ENCODE assay signal across 27 mouse cellular contexts in genomic region chr1:77137663-77138062, GRCm38 (mm10).
A peak's percentile ranks its signal among the peaks of the same experiment; 100 is the strongest.
DNase-seq lines count a peak whose midpoint lies in the region; ATAC-seq and TF ChIP-seq lines count a peak whose summit lies in the region.
"Had no signal": no experiment of that assay in that cellular context is flagged by ENCODE, and none has a peak within 500 bp of the region (broad histone marks: within the 10 kb centered on the region; RNA-seq: fewer than 3 reads in every experiment).

No protein-coding gene starts in this region.

- no peaks in the 10 kb centered on the region for H3K36me3 ChIP-seq in hindbrain, embryonic 11.5 days (ENCODE audit: control insufficient read depth, insufficient read depth, low read length)
- H3K36me3 ChIP-seq in hindbrain, embryonic 14.5 days (replicated peaks; ENCODE audit: control insufficient read depth, insufficient read depth), result no peaks in the 10 kb centered on the region
- no peaks in the 10 kb centered on the region for H3K36me3 ChIP-seq in embryonic facial prominence, embryonic 10.5 days (replicated peaks)
- H3K36me3 ChIP-seq: hindbrain, embryonic 12.5 days; limb, embryonic 13.5 days; lung, embryonic 15.5 days; midbrain, embryonic 13.5 days; neural tube, embryonic 12.5 days had no signal

- H3K27ac ChIP-seq in hindbrain, embryonic 11.5 days (ENCODE audit: low read depth, low read length), result no peak overlapping the region
- H3K27ac ChIP-seq in hindbrain, embryonic 14.5 days, result no peak overlapping the region
- no peak overlapping the region for H3K27ac ChIP-seq in embryonic facial prominence, embryonic 10.5 days (replicated peaks)
- H3K27ac ChIP-seq: hindbrain, embryonic 12.5 days; left cerebral cortex, adult 2 months; limb, embryonic 13.5 days; lung, embryonic 15.5 days; midbrain, embryonic 13.5 days; neural tube, embryonic 12.5 days had no signal

- H3K9me3 ChIP-seq in hindbrain, embryonic 11.5 days (ENCODE audit: control insufficient read depth, low read length), result no peaks in the 10 kb centered on the region
- H3K9me3 ChIP-seq in hindbrain, embryonic 14.5 days (ENCODE audit: control insufficient read depth, low read length), result no peaks in the 10 kb centered on the region
- H3K9me3 ChIP-seq in embryonic facial prominence, embryonic 10.5 days, result no peaks in the 10 kb centered on the region
- H3K9me3 ChIP-seq: hindbrain, embryonic 12.5 days; limb, embryonic 13.5 days; lung, embryonic 15.5 days; midbrain, embryonic 13.5 days; neural tube, embryonic 12.5 days had no signal

- H3K4me1 ChIP-seq in hindbrain, embryonic 11.5 days (replicated peaks; ENCODE audit: control insufficient read depth, insufficient read depth, low read length), result no peaks in the 10 kb centered on the region
- H3K4me1 ChIP-seq in hindbrain, embryonic 14.5 days (replicated peaks; ENCODE audit: control insufficient read depth, insufficient read depth, low read length), result no peaks in the 10 kb centered on the region
- peaks cover 23% of the 10 kb centered on the region for H3K4me1 ChIP-seq in embryonic facial prominence, embryonic 10.5 days
- H3K4me1 ChIP-seq: lung, embryonic 15.5 days had no signal

- DNase-seq in hindbrain, embryonic 11.5 days (ENCODE audit: low spot score), result peak; percentile 21
- no peak for DNase-seq in hindbrain, embryonic 14.5 days (ENCODE audit: low spot score)
- peak; percentile 48 for DNase-seq in Muller cell, postnatal 12 days (ENCODE audit: inconsistent ontology term)
- peak; percentile 75 for DNase-seq in brain, embryonic 14.5 days (ENCODE audit: low read depth)
- peak; percentile 15 for DNase-seq in embryonic facial prominence, embryonic 10.5 days (ENCODE audit: low spot score)
- DNase-seq in thymus, postnatal 0 days (ENCODE audit: low spot score), result no peak
- DNase-seq: adrenal gland, adult 8-10 months; cerebellum, adult 9-10 months; cerebellum, postnatal 36 days; forebrain, postnatal 0 days; gastrocnemius, postnatal 10 days; heart, postnatal 14 days; kidney, adult 9 months; kidney, postnatal 25 days; spleen, adult 18-20 months; thymus, postnatal 36 days had no signal

- TF ChIP-seq POLR2A in brain, embryonic 14.5 days (IDR thresholded peaks at IDR 0.05; ENCODE audit: borderline replicate concordance, extremely low read depth, insufficient read depth, insufficient read length, poor library complexity, severe bottlenecking), result no peak

- ATAC-seq in hindbrain, embryonic 11.5 days (ENCODE audit: low FRiP score), result no peak
- no peak for ATAC-seq in hindbrain, embryonic 14.5 days (ENCODE audit: low FRiP score)
- no peak for ATAC-seq in granulocyte monocyte progenitor cell, adult 5-6 weeks (replicated peaks; ENCODE audit: poor library complexity, severe bottlenecking)
- ATAC-seq: activated CD4-positive, CD25-positive, alpha-beta regulatory T cell, adult 4 months; CD4-positive, CD25-positive, alpha-beta regulatory T cell, adult 4 months; forebrain, postnatal 0 days; intestine, postnatal 0 days; midbrain, embryonic 13.5 days had no signal

- TF ChIP-seq CTCF in brain, embryonic 14.5 days (IDR thresholded peaks at IDR 0.05; ENCODE audit: borderline replicate concordance, extremely low read depth, insufficient read depth, insufficient read length), result no peak

- H3K9ac ChIP-seq in hindbrain, embryonic 11.5 days (ENCODE audit: low read depth, low read length), result no peak overlapping the region
- H3K9ac ChIP-seq in hindbrain, embryonic 14.5 days, result no peak overlapping the region
- H3K9ac ChIP-seq: forebrain, postnatal 0 days; hindbrain, embryonic 12.5 days; limb, embryonic 13.5 days; lung, embryonic 15.5 days; midbrain, embryonic 13.5 days; neural tube, embryonic 12.5 days had no signal

- H3K4me2 ChIP-seq in hindbrain, embryonic 11.5 days (replicated peaks; ENCODE audit: low read depth, low read length), result no peak overlapping the region
- no peak overlapping the region for H3K4me2 ChIP-seq in hindbrain, embryonic 14.5 days (replicated peaks)
- H3K4me2 ChIP-seq: hindbrain, embryonic 12.5 days; limb, embryonic 13.5 days; liver, embryonic 11.5 days; lung, embryonic 15.5 days; midbrain, embryonic 13.5 days; neural tube, embryonic 12.5 days had no signal

- WGBS in hindbrain, embryonic 11.5 days, result 13% methylated on average over 6 of the region's 6 CpGs
- WGBS in hindbrain, embryonic 14.5 days, result 9% methylated on average over 6 of the region's 6 CpGs
- WGBS in embryonic facial prominence, embryonic 10.5 days, result 14% methylated on average over 6 of the region's 6 CpGs

- H3K27me3 ChIP-seq in hindbrain, embryonic 11.5 days (ENCODE audit: control insufficient read depth, insufficient read depth, low read length), result no peaks in the 10 kb centered on the region
- H3K27me3 ChIP-seq in hindbrain, embryonic 14.5 days (ENCODE audit: control insufficient read depth, insufficient read depth, low read length), result no peaks in the 10 kb centered on the region
- H3K27me3 ChIP-seq in embryonic facial prominence, embryonic 10.5 days (replicated peaks; ENCODE audit: low read depth, poor library complexity, severe bottlenecking), result 0 out of 2 replicates have a peak, but pooled peaks cover 7% of the 10 kb centered on the region
- H3K27me3 ChIP-seq: hindbrain, embryonic 12.5 days; limb, embryonic 13.5 days; lung, embryonic 15.5 days; neural tube, embryonic 12.5 days had no signal

- no peak overlapping the region for H3K4me3 ChIP-seq in hindbrain, embryonic 11.5 days (ENCODE audit: low read depth, low read length)
- no peak overlapping the region for H3K4me3 ChIP-seq in hindbrain, embryonic 14.5 days (replicated peaks; ENCODE audit: low read length)
- no peak overlapping the region for H3K4me3 ChIP-seq in embryonic facial prominence, embryonic 10.5 days
- H3K4me3 ChIP-seq: hindbrain, embryonic 12.5 days; left cerebral cortex, adult 2 months; limb, embryonic 13.5 days; lung, embryonic 15.5 days; midbrain, embryonic 13.5 days; neural tube, embryonic 12.5 days had no signal

Comparison
In these comparisons a context has a peak if more than half of its experiments do, and no peak if none do; other contexts are left out.
1. DNase-seq: peak in hindbrain, embryonic 11.5 days (single experiment), Muller cell, postnatal 12 days (single experiment), brain, embryonic 14.5 days (single experiment) and embryonic facial prominence, embryonic 10.5 days (single experiment); none in hindbrain, embryonic 14.5 days (single experiment) and thymus, postnatal 0 days (single experiment).